Mouse (Mus musculus) limb, embryonic 14.5 days (tissue): ENCODE data around the gene Fam71e1. TPM values are rescaled to one million over a fixed set of nuclear protein-coding genes. Genes with fewer than 3 reads are reported as not detected.

Source experiments
- ATAC-seq: fragments of 200-750 bp; cut with Nextera tagmentation; 2 replicates; pipeline ENCODE4 v1.8.0; 2017; ENCODE audit warnings: low read depth, moderate number of reproducible peaks, moderate TSS enrichment; ENCODE audit not compliant: low FRiP score
- DNase-seq: peaks from one replicate; pipeline ENCODE4 v3.0.0-alpha.2; 2015; ENCODE audit warnings: low spot score
- H3K27ac ChIP-seq: fragments of 300-500 bp; sonication (generic); replicated peaks from 2 replicates; pipeline ENCODE4 v1.5.1; 2014; ENCODE audit warnings: low read depth, mild to moderate bottlenecking, low read length, moderate library complexity, mixed read lengths
- H3K27me3 ChIP-seq: fragments of 300-500 bp; sonication (generic); 2 replicates; pipeline ENCODE4 v1.6.1; 2014; ENCODE audit warnings: low read length, mixed read lengths; ENCODE audit not compliant: control insufficient read depth, insufficient read depth
- H3K36me3 ChIP-seq: fragments of 300-500 bp; sonication (generic); 2 replicates; pipeline ENCODE4 v1.6.1; 2014; ENCODE audit warnings: mild to moderate bottlenecking, low read length, moderate library complexity, mixed read lengths; ENCODE audit not compliant: control insufficient read depth, insufficient read depth
- H3K4me1 ChIP-seq: fragments of 300-500 bp; sonication (generic); 2 replicates; pipeline ENCODE4 v1.6.1; 2014; ENCODE audit warnings: antibody characterized with exemption, low read length, mixed read lengths; ENCODE audit not compliant: control insufficient read depth, insufficient read depth
- H3K4me2 ChIP-seq: fragments of 300-500 bp; sonication (generic); replicated peaks from 2 replicates; pipeline ENCODE4 v1.6.1; 2014; ENCODE audit warnings: low read depth, mild to moderate bottlenecking, low read length, moderate library complexity; ENCODE audit not compliant: severe bottlenecking
- H3K4me3 ChIP-seq: fragments of 300-500 bp; sonication (generic); replicated peaks from 2 replicates; pipeline ENCODE4 v1.5.1; 2014; ENCODE audit warnings: low read length
- H3K9ac ChIP-seq: fragments of 300-500 bp; sonication (generic); 2 replicates; pipeline ENCODE4 v1.6.1; 2014; ENCODE audit warnings: mild to moderate bottlenecking, low read depth, low read length, moderate library complexity; ENCODE audit not compliant: severe bottlenecking
- H3K9me3 ChIP-seq: fragments of 300-500 bp; sonication (generic); 2 replicates; pipeline ENCODE4 v1.6.1; 2016; ENCODE audit warnings: low read length; ENCODE audit not compliant: control insufficient read depth
- POLR2A ChIP-seq: fragments of 200-500 bp; IDR thresholded peaks from 2 replicates; pipeline ENCODE4 v1.8.0; 2012; ENCODE audit warnings: inconsistent platforms, mild to moderate bottlenecking, moderate library complexity, borderline replicate concordance; ENCODE audit not compliant: insufficient read depth, insufficient read length; ENCODE audit errors: extremely low read depth
- WGBS: fragments of 180-500 bp; shearing (Covaris S2); extraction: QIAGEN DNeasy Blood & Tissue Kit; methylation state at CpG from one replicate; pipeline ENCODE4 v1.1.7; 2014; 5-methylcytosine and 5-hydroxymethylcytosine counted together
- polyA plus RNA-seq, 2 experiments: library from polyadenylated mRNA; depleted of rRNA in 1 of 2; stranded (reverse) in 1 of 2; unstranded in 1 of 2; fragments of >200 nt; fragmentation: Nextera tagmentation in 1 of 2; extraction: Ambion mirVana in 1 of 2; gene quantifications; 2 replicates each; pipeline versions ENCODE4 v1.2.1 to v1.2.3; 2012 to 2014

Fam71e1 gene
- polyA plus RNA-seq, 2 experiments, result 12.2 to 21.5 TPM

DNA sequence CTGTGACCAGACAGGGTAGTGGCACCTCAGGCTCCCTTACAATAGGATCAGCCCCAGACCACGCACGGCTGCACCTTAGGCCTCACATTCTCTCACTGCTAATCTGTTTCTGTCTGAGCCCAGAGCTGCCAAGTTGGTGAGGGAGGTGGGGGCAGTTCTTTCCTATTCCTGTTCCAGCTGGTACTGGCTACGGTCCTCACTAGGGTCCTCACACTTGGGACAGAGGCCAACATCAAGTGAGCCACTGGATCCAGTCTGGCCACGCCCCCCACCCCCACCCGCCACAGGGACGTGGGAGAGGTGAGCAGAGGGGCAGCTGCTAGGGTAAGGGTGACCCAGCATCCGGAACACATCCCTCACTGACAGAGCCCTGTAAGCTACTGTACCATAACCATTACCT is 40.6 kb downstream of the Fam71e1 start:
- Histone ChIP-seq H3K36me3 (peaks cover 96% of the 10 kb centered on the region), H3K4me3 (no peak overlapping the region), H3K4me2 (no peak overlapping the region), H3K9ac (no peak overlapping the region), H3K27ac (no peak overlapping the region), H3K27me3 (no peaks in the 10 kb centered on the region), H3K9me3 (no peaks in the 10 kb centered on the region), H3K4me1 (no peaks in the 10 kb centered on the region)
- no peak for DNase-seq
- TF ChIP-seq POLR2A, result no peak
- ATAC-seq, result no peak
- 83% methylated on average over 7 of the region's 7 CpGs for WGBS

DNA sequence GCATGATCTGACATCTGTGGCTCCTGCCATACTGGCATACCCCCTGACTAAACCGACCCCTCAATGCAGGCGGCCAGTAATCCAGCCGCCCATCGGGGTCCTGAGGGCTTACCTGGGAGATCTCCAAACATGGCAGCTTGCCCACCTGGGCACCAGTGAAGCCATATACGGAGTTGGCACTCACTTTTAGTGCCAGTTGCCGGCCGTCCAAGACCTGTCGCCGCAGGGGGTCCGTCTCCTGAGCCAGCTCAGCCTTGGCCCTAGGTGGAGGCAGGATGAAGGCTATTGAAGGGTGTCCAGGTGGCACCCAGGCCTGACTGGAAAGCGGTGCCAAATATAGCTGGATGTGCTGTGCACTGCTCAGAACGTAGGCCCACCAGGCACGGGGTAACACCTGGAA is 41.1 kb downstream of the Fam71e1 start:
- H3K27me3 ChIP-seq, result no peaks in the 10 kb centered on the region
- no peak overlapping the region for H3K4me3 ChIP-seq
- 89% methylated on average over 13 of the region's 13 CpGs for WGBS
- no peak overlapping the region for H3K4me2 ChIP-seq
- no peaks in the 10 kb centered on the region for H3K9me3 ChIP-seq
- H3K27ac ChIP-seq, result no peak overlapping the region
- H3K9ac ChIP-seq, result no peak overlapping the region
- ATAC-seq (no peak), DNase-seq (no peak)
- no peak for TF ChIP-seq POLR2A
- H3K4me1 ChIP-seq, result no peaks in the 10 kb centered on the region
- H3K36me3 ChIP-seq, result peaks cover 97% of the 10 kb centered on the region

- no peak for TF ChIP-seq POLR2A
- no peak for ATAC-seq
- WGBS, result 88% methylated on average over 41 of the region's 41 CpGs
Measured at GRCm38 (mm10) chr7:44538756-44539624, 42.6 kb downstream of the Fam71e1 start.

GRCm38 (mm10) chr7:44542555-44542954 is 46.2 kb downstream of the Fam71e1 start:
- Histone ChIP-seq H3K9me3 (no peaks in the 10 kb centered on the region), H3K4me3 (no peak overlapping the region), H3K36me3 (peaks cover 59% of the 10 kb centered on the region), H3K4me1 (peaks cover 1% of the 10 kb centered on the region; the same call in 1 of the 2 replicates), H3K4me2 (no peak overlapping the region), H3K27ac (no peak overlapping the region), H3K27me3 (no peaks in the 10 kb centered on the region), H3K9ac (no peak overlapping the region)
- ATAC-seq, result no peak
- WGBS, result 96% methylated on average over 11 of the region's 11 CpGs
- no peak for DNase-seq
- TF ChIP-seq POLR2A, result no peak

More at GRCm38 (mm10) chr7:44538756-44539624, 42.6 kb downstream of the Fam71e1 start:
- no peak overlapping the region for H3K27ac ChIP-seq
- H3K9me3 ChIP-seq, result no peaks in the 10 kb centered on the region
- DNase-seq, result no peak
- H3K4me1 ChIP-seq, result no peaks in the 10 kb centered on the region
- no peak overlapping the region for H3K4me2 ChIP-seq
- no peak overlapping the region for H3K4me3 ChIP-seq
- H3K36me3 ChIP-seq, result peaks cover 91% of the 10 kb centered on the region
- no peaks in the 10 kb centered on the region for H3K27me3 ChIP-seq
- no peak overlapping the region for H3K9ac ChIP-seq

GRCm38 (mm10) chr7:44543071-44543470 is 46.7 kb downstream of the Fam71e1 start:
- Histone ChIP-seq H3K27me3 (no peaks in the 10 kb centered on the region), H3K4me3 (no peak overlapping the region), H3K4me2 (no peak overlapping the region), H3K36me3 (peaks cover 53% of the 10 kb centered on the region), H3K4me1 (peaks cover 6% of the 10 kb centered on the region; the same call in 1 of the 2 replicates), H3K9ac (no peak overlapping the region), H3K9me3 (no peaks in the 10 kb centered on the region), H3K27ac (no peak overlapping the region)
- ATAC-seq (no peak), DNase-seq (no peak)
- no peak for TF ChIP-seq POLR2A
- WGBS, result 84% methylated on average over 12 of the region's 12 CpGs
